Mouse (Mus musculus): ENCODE data around the gene Ppp1r2.

DNA sequence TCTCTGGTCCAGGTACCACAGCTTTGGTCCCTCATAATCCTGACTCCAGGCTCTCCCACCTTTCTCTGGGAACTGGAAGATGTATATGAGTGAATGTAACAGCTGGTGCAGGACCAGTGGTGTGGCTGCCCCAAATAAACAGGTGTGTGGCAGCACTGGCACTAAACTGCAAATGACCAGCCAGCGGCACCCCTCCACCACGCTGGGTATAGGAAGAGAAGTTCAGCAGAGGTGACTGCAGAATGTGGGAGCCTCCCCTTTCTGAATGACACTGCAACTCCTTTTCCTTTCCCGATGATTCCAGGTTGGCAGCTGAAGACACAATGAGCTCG is 41.9 kb downstream of the Ppp1r2 start:
- no peak for TF ChIP-seq CTCF (IDR thresholded peaks at IDR 0.05; ENCODE audit: borderline replicate concordance, insufficient read depth, low read depth, low read length)
- no peak for TF ChIP-seq POLR2A (IDR thresholded peaks at IDR 0.05; ENCODE audit: borderline replicate concordance, insufficient read depth, low read length)

Data from cerebellum, adult 2 months (tissue).